Mouse (Mus musculus): Measurements from ENCODE around the gene Lama4.

Gene Lama4

GRCm38 (mm10) chr10:38965075-38965781 lies at the start of gene Lama4:
Gene Lama4 (plus strand): TSS chr10:38965515.
- no peak for DNase-seq (ENCODE audit: low read depth, low spot score)

GRCm38 (mm10) chr10:38916027-38916617 lies 49.2 kb upstream of the Lama4 start:
- DNase-seq (ENCODE audit: low read depth, low spot score), result no peak

GRCm38 (mm10) chr10:38928940-38929697 lies 36.2 kb upstream of the Lama4 start:
- no peak for DNase-seq (ENCODE audit: low read depth, low spot score)

GRCm38 (mm10) chr10:38944701-38945100 lies 20.6 kb upstream of the Lama4 start:
- no peak for DNase-seq (ENCODE audit: low read depth, low spot score)

- no peak for DNase-seq (ENCODE audit: low read depth, low spot score)
Measured at GRCm38 (mm10) chr10:38961920-38962319, 3.4 kb upstream of the Lama4 start.

GRCm38 (mm10) chr10:38964719-38965074 lies 618 bp upstream of the Lama4 start:
- no peak for DNase-seq (ENCODE audit: low read depth, low spot score)

GRCm38 (mm10) chr10:38965857-38966256 lies 542 bp downstream of the Lama4 start:
- DNase-seq (ENCODE audit: low read depth, low spot score), result no peak

- DNase-seq (ENCODE audit: low read depth, low spot score), result no peak
Measured at GRCm38 (mm10) chr10:38966646-38967045, 1.3 kb downstream of the Lama4 start.

- DNase-seq (ENCODE audit: low read depth, low spot score), result no peak
Measured at GRCm38 (mm10) chr10:38968326-38969072, 3.2 kb downstream of the Lama4 start.

- DNase-seq (ENCODE audit: low read depth, low spot score), result no peak
Measured at GRCm38 (mm10) chr10:38969543-38969942, 4.2 kb downstream of the Lama4 start.

- DNase-seq (ENCODE audit: low read depth, low spot score), result no peak
Measured at GRCm38 (mm10) chr10:38969975-38970374, 4.7 kb downstream of the Lama4 start.

GRCm38 (mm10) chr10:38972221-38972946 lies 7.1 kb downstream of the Lama4 start:
- no peak for DNase-seq (ENCODE audit: low read depth, low spot score)

- no peak for DNase-seq (ENCODE audit: low read depth, low spot score)
Measured at GRCm38 (mm10) chr10:38973016-38973415, 7.7 kb downstream of the Lama4 start.

- DNase-seq (ENCODE audit: low read depth, low spot score), result no peak
Measured at GRCm38 (mm10) chr10:38978195-38978594, 12.9 kb downstream of the Lama4 start.

GRCm38 (mm10) chr10:38979699-38980098 lies 14.4 kb downstream of the Lama4 start:
- no peak for DNase-seq (ENCODE audit: low read depth, low spot score)

GRCm38 (mm10) chr10:38980980-38981379 lies 15.7 kb downstream of the Lama4 start:
- no peak for DNase-seq (ENCODE audit: low read depth, low spot score)

GRCm38 (mm10) chr10:38984358-38985075 lies 19.2 kb downstream of the Lama4 start:
- no peak for DNase-seq (ENCODE audit: low read depth, low spot score)

GRCm38 (mm10) chr10:38986053-38986452 lies 20.7 kb downstream of the Lama4 start:
- DNase-seq (ENCODE audit: low read depth, low spot score), result no peak

GRCm38 (mm10) chr10:38992827-38993226 lies 27.5 kb downstream of the Lama4 start:
- no peak for DNase-seq (ENCODE audit: low read depth, low spot score)

GRCm38 (mm10) chr10:38993632-38994424 lies 28.5 kb downstream of the Lama4 start:
- DNase-seq (ENCODE audit: low read depth, low spot score), result no peak
